Mouse (Mus musculus) heart, embryonic 12.5 days (tissue): ENCODE results near the gene Slc16a9. TPM values are rescaled to one million over a fixed set of nuclear protein-coding genes. Genes with fewer than 3 reads are reported as not detected.

ENCODE experiments used
- ATAC-seq: fragments of 200-750 bp; cut with Nextera tagmentation; 2 replicates; pipeline ENCODE4 v1.8.0; 2017; ENCODE audit warnings: moderate TSS enrichment, moderate library complexity; ENCODE audit not compliant: insufficient number of reproducible peaks, low FRiP score
- H3K27ac ChIP-seq: fragments of 300-500 bp; sonication (generic); 2 replicates; pipeline ENCODE4 v1.5.1; 2016; ENCODE audit warnings: mild to moderate bottlenecking, moderate library complexity; ENCODE audit not compliant: poor library complexity, severe bottlenecking
- H3K27me3 ChIP-seq: fragments of 300-500 bp; sonication (generic); replicated peaks from 2 replicates; pipeline ENCODE4 v1.6.1; 2016; ENCODE audit warnings: mild to moderate bottlenecking, moderate library complexity
- H3K36me3 ChIP-seq: fragments of 300-500 bp; sonication (generic); 2 replicates; pipeline ENCODE4 v1.6.1; 2016; ENCODE audit warnings: mild to moderate bottlenecking, moderate library complexity
- H3K4me1 ChIP-seq: fragments of 300-500 bp; sonication (generic); replicated peaks from 2 replicates; pipeline ENCODE4 v1.6.1; 2016; ENCODE audit warnings: mild to moderate bottlenecking
- H3K4me2 ChIP-seq: fragments of 300-500 bp; sonication (generic); 2 replicates; pipeline ENCODE4 v1.6.1; 2016; ENCODE audit warnings: mild to moderate bottlenecking, moderate library complexity
- H3K4me3 ChIP-seq: fragments of 300-500 bp; sonication (generic); 2 replicates; pipeline ENCODE4 v1.5.1; 2016; ENCODE audit warnings: mild to moderate bottlenecking
- H3K9ac ChIP-seq: fragments of 300-500 bp; sonication (generic); 2 replicates; pipeline ENCODE4 v1.6.1; 2016; ENCODE audit warnings: mild to moderate bottlenecking, moderate library complexity
- H3K9me3 ChIP-seq: fragments of 300-500 bp; sonication (generic); replicated peaks from 2 replicates; pipeline ENCODE4 v1.6.1; 2016; ENCODE audit warnings: mild to moderate bottlenecking, moderate library complexity
- WGBS: fragments of 180-500 bp; shearing (Covaris S2); methylation state at CpG from one replicate; pipeline ENCODE4 v1.1.7; 2016; 5-methylcytosine and 5-hydroxymethylcytosine counted together
- polyA plus RNA-seq: library from polyadenylated mRNA; unstranded; fragments of >200 nt; fragmentation: Nextera tagmentation; extraction: Ambion mirVana; gene quantifications from 2 replicates; pipeline ENCODE4 v1.2.1, GENCODE M21; 2016

Slc16a9 gene
- 0.82 and 0.98 TPM in 2 replicates for polyA plus RNA-seq

GRCm38 (mm10) chr10:70244921-70245558 lies at the start of gene Slc16a9:
Gene Slc16a9, plus strand, starts transcription at chr10:70245100.
- peaks cover 21% of the 10 kb centered on the region; the same call in 1 of the 2 replicates for H3K27me3 ChIP-seq
- no peaks in the 10 kb centered on the region for H3K9me3 ChIP-seq
- H3K36me3 ChIP-seq: no peaks in the 10 kb centered on the region
- H3K4me2 ChIP-seq: peak within 1 kb of the TSS; percentile 96
- H3K27ac ChIP-seq: no peak within 1 kb of the TSS
- peak within 1 kb of the TSS; percentile 74 for H3K9ac ChIP-seq
- peaks cover 13% of the 10 kb centered on the region; the same call in 1 of the 2 replicates for H3K4me1 ChIP-seq
- peak within 1 kb of the TSS; percentile 71 for H3K4me3 ChIP-seq
- peak; percentile 86 for ATAC-seq
- 2% methylated on average over 54 of the region's 54 CpGs for WGBS

DNA sequence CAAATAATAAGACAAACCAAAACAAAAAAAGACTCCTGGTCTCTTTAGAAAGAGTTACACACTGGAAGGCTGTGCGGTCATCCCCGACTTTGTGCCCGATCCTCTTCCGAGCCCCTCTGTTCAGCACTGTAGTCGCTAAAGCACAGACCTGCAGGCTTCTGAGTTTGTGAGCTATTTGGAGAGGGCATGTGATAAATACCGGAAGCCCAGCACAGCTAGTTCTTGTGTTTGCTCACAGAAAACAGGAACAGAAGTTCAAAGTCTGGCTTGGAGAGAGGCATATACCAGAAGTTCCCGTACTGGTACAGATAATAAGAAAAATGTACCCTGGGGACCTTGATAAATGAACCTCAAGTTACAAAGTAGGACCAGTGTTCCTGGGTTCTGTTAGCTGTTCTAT lies 49.6 kb upstream of the Slc16a9 start:
- Histone ChIP-seq H3K4me3 (no peak overlapping the region), H3K27ac (peak overlapping the region; percentile 5; the same call in 1 of the 2 replicates), H3K36me3 (peaks cover 31% of the 10 kb centered on the region)

DNA sequence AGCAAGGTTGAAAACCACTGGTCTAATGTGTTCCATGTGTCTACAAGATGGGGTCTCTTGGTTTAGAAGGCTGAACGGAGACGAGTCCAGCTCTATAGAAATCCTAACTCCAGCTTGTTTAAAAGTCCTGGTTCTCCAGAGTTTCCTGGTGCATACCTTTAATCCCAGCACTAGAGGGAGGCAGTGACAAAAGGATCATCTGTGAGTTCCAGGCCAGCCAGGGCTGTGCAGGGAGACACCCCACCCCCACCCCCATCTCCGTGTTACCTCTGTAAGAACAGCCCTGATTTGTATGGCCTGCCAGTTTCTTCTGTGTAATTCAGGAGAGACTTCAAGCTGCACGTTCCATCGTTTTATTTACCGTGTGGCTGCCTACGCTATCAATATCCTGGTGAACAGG lies 49.1 kb upstream of the Slc16a9 start:
- H3K27ac ChIP-seq: peak overlapping the region; percentile 5; the same call in 1 of the 2 replicates
- no peak overlapping the region for H3K9ac ChIP-seq
- H3K4me2 ChIP-seq: no peak overlapping the region
- peaks cover 30% of the 10 kb centered on the region for H3K36me3 ChIP-seq
- 0 out of 2 replicates have a peak, but pooled peaks have one; percentile 46 for ATAC-seq
- 57% methylated on average over 7 of the region's 7 CpGs for WGBS
- H3K4me1 ChIP-seq: peaks cover 6% of the 10 kb centered on the region; the same call in 1 of the 2 replicates
- H3K4me3 ChIP-seq: no peak overlapping the region
- H3K9me3 ChIP-seq: no peaks in the 10 kb centered on the region
- no peaks in the 10 kb centered on the region for H3K27me3 ChIP-seq

More for the DNA sequence above, 49.6 kb upstream of the Slc16a9 start:
- no peaks in the 10 kb centered on the region for H3K9me3 ChIP-seq
- H3K27me3 ChIP-seq: no peaks in the 10 kb centered on the region
- no peak for ATAC-seq
- WGBS: 69% methylated on average over 7 of the region's 7 CpGs
- H3K9ac ChIP-seq: no peak overlapping the region; the same call in 1 of the 2 replicates
- H3K4me2 ChIP-seq: no peak overlapping the region
- peaks cover 6% of the 10 kb centered on the region; the same call in 1 of the 2 replicates for H3K4me1 ChIP-seq

DNA sequence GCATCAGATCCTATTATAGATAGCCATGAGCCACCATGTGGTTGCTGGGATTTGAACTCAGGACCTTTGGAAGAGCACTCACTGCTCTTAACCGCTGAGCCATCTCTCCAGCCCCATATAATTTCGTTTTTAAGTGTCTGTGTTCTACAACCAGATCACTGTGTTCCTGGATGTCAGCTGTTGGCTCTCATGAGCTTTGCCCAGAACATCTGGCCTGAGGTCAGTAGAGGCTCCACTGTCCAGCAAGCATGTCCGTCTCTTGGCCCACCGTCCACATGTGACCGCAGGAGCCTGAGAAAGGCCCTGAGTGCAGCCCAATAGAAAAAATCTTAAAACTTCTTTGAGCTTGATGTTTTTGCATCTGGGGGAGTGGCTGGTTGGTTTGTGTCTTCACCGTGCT lies 48.2 kb upstream of the Slc16a9 start:
- Histone ChIP-seq H3K4me3 (no peak overlapping the region), H3K4me2 (no peak overlapping the region), H3K9me3 (no peaks in the 10 kb centered on the region), H3K36me3 (peaks cover 24% of the 10 kb centered on the region), H3K9ac (no peak overlapping the region), H3K27ac (no peak overlapping the region), H3K27me3 (no peaks in the 10 kb centered on the region), H3K4me1 (peaks cover 6% of the 10 kb centered on the region; the same call in 1 of the 2 replicates)
- ATAC-seq: no peak
- 82% methylated on average over 6 of the region's 6 CpGs for WGBS

- peaks cover 15% of the 10 kb centered on the region for H3K36me3 ChIP-seq
- H3K4me2 ChIP-seq: no peak overlapping the region
- no peak overlapping the region for H3K9ac ChIP-seq
These were observed 47.3 kb upstream of the Slc16a9 start for GRCm38 (mm10) chr10:70197601-70198000.

GRCm38 (mm10) chr10:70198012-70198411 lies 46.9 kb upstream of the Slc16a9 start:
- H3K36me3 ChIP-seq: peaks cover 11% of the 10 kb centered on the region
- ATAC-seq: no peak

More at GRCm38 (mm10) chr10:70197601-70198000, 47.3 kb upstream of the Slc16a9 start:
- WGBS: 87% methylated on average over 2 of the region's 2 CpGs
- no peak overlapping the region for H3K27ac ChIP-seq
- no peak overlapping the region for H3K4me3 ChIP-seq
- H3K9me3 ChIP-seq: no peaks in the 10 kb centered on the region
- H3K4me1 ChIP-seq: peaks cover 6% of the 10 kb centered on the region; the same call in 1 of the 2 replicates
- no peaks in the 10 kb centered on the region for H3K27me3 ChIP-seq
- ATAC-seq: no peak

GRCm38 (mm10) chr10:70198951-70199463 lies 45.9 kb upstream of the Slc16a9 start:
- Histone ChIP-seq H3K9ac (no peak overlapping the region), H3K4me3 (no peak overlapping the region), H3K27me3 (no peaks in the 10 kb centered on the region), H3K4me2 (no peak overlapping the region), H3K36me3 (peaks cover under 1% of the 10 kb centered on the region; the same call in 1 of the 2 replicates), H3K4me1 (peaks cover 6% of the 10 kb centered on the region; the same call in 1 of the 2 replicates), H3K27ac (no peak overlapping the region), H3K9me3 (no peaks in the 10 kb centered on the region)
- 92% methylated on average over 7 of the region's 7 CpGs for WGBS
- ATAC-seq: no peak

More at GRCm38 (mm10) chr10:70198012-70198411, 46.9 kb upstream of the Slc16a9 start:
- no peaks in the 10 kb centered on the region for H3K9me3 ChIP-seq
- no peak overlapping the region for H3K4me3 ChIP-seq
- H3K4me1 ChIP-seq: peaks cover 6% of the 10 kb centered on the region; the same call in 1 of the 2 replicates
- no peak overlapping the region for H3K27ac ChIP-seq
- no peaks in the 10 kb centered on the region for H3K27me3 ChIP-seq
- 74% methylated on average over 6 of the region's 6 CpGs for WGBS
- no peak overlapping the region for H3K4me2 ChIP-seq
- no peak overlapping the region for H3K9ac ChIP-seq

GRCm38 (mm10) chr10:70199466-70200210 lies 45.3 kb upstream of the Slc16a9 start:
- 84% methylated on average over 6 of the region's 6 CpGs for WGBS

GRCm38 (mm10) chr10:70200889-70201500 lies 43.9 kb upstream of the Slc16a9 start:
- H3K27me3 ChIP-seq: no peaks in the 10 kb centered on the region
- H3K4me2 ChIP-seq: no peak overlapping the region
- H3K9me3 ChIP-seq: no peaks in the 10 kb centered on the region
- no peak overlapping the region for H3K4me3 ChIP-seq
- WGBS: 69% methylated on average over 12 of the region's 12 CpGs
- H3K27ac ChIP-seq: no peak overlapping the region
- ATAC-seq: no peak
- H3K36me3 ChIP-seq: no peaks in the 10 kb centered on the region
- no peak overlapping the region for H3K9ac ChIP-seq
- H3K4me1 ChIP-seq: no peaks in the 10 kb centered on the region

More at GRCm38 (mm10) chr10:70199466-70200210, 45.3 kb upstream of the Slc16a9 start:
- H3K4me1 ChIP-seq: peaks cover 6% of the 10 kb centered on the region; the same call in 1 of the 2 replicates
- H3K27ac ChIP-seq: no peak overlapping the region
- no peak overlapping the region for H3K9ac ChIP-seq
- H3K4me2 ChIP-seq: no peak overlapping the region
- no peaks in the 10 kb centered on the region for H3K36me3 ChIP-seq
- no peaks in the 10 kb centered on the region for H3K27me3 ChIP-seq
- H3K4me3 ChIP-seq: no peak overlapping the region
- H3K9me3 ChIP-seq: no peaks in the 10 kb centered on the region
- no peak for ATAC-seq

GRCm38 (mm10) chr10:70204505-70205399 lies 40.1 kb upstream of the Slc16a9 start, which contains the start of gene Mrln:
Gene Mrln, plus strand, starts transcription at chr10:70204664.
- H3K4me1 ChIP-seq: no peaks in the 10 kb centered on the region
- 63% methylated on average over 17 of the region's 17 CpGs for WGBS
- H3K9ac ChIP-seq: no peak within 1 kb of the TSS
- no peak for ATAC-seq
- H3K4me2 ChIP-seq: no peak within 1 kb of the TSS
- H3K9me3 ChIP-seq: no peaks in the 10 kb centered on the region
- H3K27me3 ChIP-seq: no peaks in the 10 kb centered on the region
- no peak within 1 kb of the TSS for H3K27ac ChIP-seq
- no peak within 1 kb of the TSS for H3K4me3 ChIP-seq
- no peaks in the 10 kb centered on the region for H3K36me3 ChIP-seq
